Mouse (Mus musculus) heart, embryonic 12.5 days (tissue): ENCODE results near the gene Dcpp1. TPM values are rescaled to one million over a fixed set of nuclear protein-coding genes. Genes with fewer than 3 reads are reported as not detected.
"Not testable (repeated sequence)": the region's sequence is repeated elsewhere in the genome, so short reads cannot be mapped to it uniquely, and the experiment has no call there.

Experiments used
- ATAC-seq: fragments of 200-750 bp; cut with Nextera tagmentation; 2 replicates; pipeline ENCODE4 v1.8.0; 2017; ENCODE audit warnings: moderate TSS enrichment, moderate library complexity; ENCODE audit not compliant: insufficient number of reproducible peaks, low FRiP score
- H3K27ac ChIP-seq: fragments of 300-500 bp; sonication (generic); 2 replicates; pipeline ENCODE4 v1.5.1; 2016; ENCODE audit warnings: mild to moderate bottlenecking, moderate library complexity; ENCODE audit not compliant: poor library complexity, severe bottlenecking
- H3K27me3 ChIP-seq: fragments of 300-500 bp; sonication (generic); replicated peaks from 2 replicates; pipeline ENCODE4 v1.6.1; 2016; ENCODE audit warnings: mild to moderate bottlenecking, moderate library complexity
- H3K36me3 ChIP-seq: fragments of 300-500 bp; sonication (generic); 2 replicates; pipeline ENCODE4 v1.6.1; 2016; ENCODE audit warnings: mild to moderate bottlenecking, moderate library complexity
- H3K4me1 ChIP-seq: fragments of 300-500 bp; sonication (generic); replicated peaks from 2 replicates; pipeline ENCODE4 v1.6.1; 2016; ENCODE audit warnings: mild to moderate bottlenecking
- H3K4me2 ChIP-seq: fragments of 300-500 bp; sonication (generic); 2 replicates; pipeline ENCODE4 v1.6.1; 2016; ENCODE audit warnings: mild to moderate bottlenecking, moderate library complexity
- H3K4me3 ChIP-seq: fragments of 300-500 bp; sonication (generic); 2 replicates; pipeline ENCODE4 v1.5.1; 2016; ENCODE audit warnings: mild to moderate bottlenecking
- H3K9ac ChIP-seq: fragments of 300-500 bp; sonication (generic); 2 replicates; pipeline ENCODE4 v1.6.1; 2016; ENCODE audit warnings: mild to moderate bottlenecking, moderate library complexity
- H3K9me3 ChIP-seq: fragments of 300-500 bp; sonication (generic); replicated peaks from 2 replicates; pipeline ENCODE4 v1.6.1; 2016; ENCODE audit warnings: mild to moderate bottlenecking, moderate library complexity
- WGBS: fragments of 180-500 bp; shearing (Covaris S2); methylation state at CpG from one replicate; pipeline ENCODE4 v1.1.7; 2016; 5-methylcytosine and 5-hydroxymethylcytosine counted together
- polyA plus RNA-seq: library from polyadenylated mRNA; unstranded; fragments of >200 nt; fragmentation: Nextera tagmentation; extraction: Ambion mirVana; gene quantifications from 2 replicates; pipeline ENCODE4 v1.2.1, GENCODE M21; 2016

Gene Dcpp1
- not detected in 2 replicates for polyA plus RNA-seq

GRCm38 (mm10) chr17:23880576-23880975, at the start of gene Dcpp1, which contains the start of gene Dcpp2:
Gene Dcpp1, plus strand, starts transcription at chr17:23880876.
Gene Dcpp2, plus strand, starts transcription at chr17:23880880.
- ATAC-seq = not testable (repeated sequence)

DNA sequence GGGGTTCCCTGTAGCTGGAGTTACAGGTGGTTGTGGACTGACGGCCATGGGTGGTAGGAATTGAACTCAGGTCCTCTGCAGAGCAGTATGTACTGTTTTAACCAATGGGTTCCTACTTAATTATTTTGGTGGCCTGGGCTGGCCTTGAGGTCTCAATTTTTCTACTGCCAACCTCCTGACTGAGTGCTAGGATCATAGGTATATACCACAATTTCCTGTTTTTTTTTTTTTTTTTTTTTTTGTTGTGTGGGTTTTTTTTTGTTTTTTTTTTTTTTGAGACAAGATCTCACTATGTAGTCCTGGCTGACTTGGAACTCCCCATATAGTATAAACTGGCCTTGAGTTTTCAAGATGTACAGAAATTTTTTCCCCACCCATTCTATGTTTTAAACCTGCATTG, 49.5 kb upstream of the Dcpp1 start:
- H3K9ac ChIP-seq = no peak overlapping the region
- H3K4me1 ChIP-seq = peaks cover 11% of the 10 kb centered on the region
- no peak overlapping the region for H3K27ac ChIP-seq
- H3K27me3 ChIP-seq = peaks cover 56% of the 10 kb centered on the region
- 97% methylated on average over 1 of the region's 1 CpGs for WGBS
- H3K9me3 ChIP-seq = no peaks in the 10 kb centered on the region
- H3K4me3 ChIP-seq = no peak overlapping the region
- peaks cover 11% of the 10 kb centered on the region for H3K36me3 ChIP-seq
- H3K4me2 ChIP-seq = no peak overlapping the region
- ATAC-seq = no peak

More at GRCm38 (mm10) chr17:23880576-23880975, at the start of gene Dcpp1, which contains the start of gene Dcpp2:
- not testable (repeated sequence) for H3K9me3 ChIP-seq, H3K9ac ChIP-seq, H3K4me2 ChIP-seq, H3K27ac ChIP-seq, H3K27me3 ChIP-seq, H3K36me3 ChIP-seq, H3K4me1 ChIP-seq, H3K4me3 ChIP-seq
- 50% methylated on average over 4 of the region's 4 CpGs for WGBS

DNA sequence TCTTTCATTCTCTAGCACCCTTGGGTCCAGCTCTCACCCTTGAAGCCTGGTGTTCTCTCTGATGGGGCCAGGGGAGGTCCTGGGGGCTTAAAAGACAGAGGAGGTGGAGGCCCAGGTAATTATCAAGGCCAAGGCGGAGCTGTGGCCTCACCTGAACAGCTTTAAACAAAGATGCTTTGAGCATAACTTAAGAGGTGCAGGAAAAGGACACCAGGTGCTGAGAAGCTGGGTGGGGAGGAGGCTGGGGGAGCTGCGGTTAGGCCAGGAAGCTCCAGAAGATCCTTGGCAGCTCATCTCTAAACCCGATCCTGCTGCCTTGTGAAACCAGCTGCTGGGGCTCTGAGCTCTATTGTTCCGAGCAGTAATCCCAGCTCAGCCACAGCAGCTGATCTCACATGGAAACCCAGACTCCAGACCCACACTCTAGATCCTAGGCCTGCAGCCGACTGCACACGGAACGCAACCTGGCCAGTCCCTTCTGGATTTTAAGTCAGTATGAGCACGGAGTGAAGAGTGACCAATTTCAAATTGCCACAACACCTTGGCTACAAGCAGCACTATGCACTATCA, 44.6 kb upstream of the Dcpp1 start, which contains the start of gene Prss33:
Prss33 (minus strand) TSS at position 51 of the 570 bp plus-strand sequence.
- 74% methylated on average over 8 of the region's 8 CpGs for WGBS
- peaks cover 55% of the 10 kb centered on the region for H3K27me3 ChIP-seq
- no peak within 1 kb of the TSS for H3K4me3 ChIP-seq
- no peaks in the 10 kb centered on the region for H3K4me1 ChIP-seq
- no peak within 1 kb of the TSS for H3K27ac ChIP-seq
- H3K9ac ChIP-seq = no peak within 1 kb of the TSS
- no peak for ATAC-seq
- no peaks in the 10 kb centered on the region for H3K36me3 ChIP-seq
- H3K4me2 ChIP-seq = no peak within 1 kb of the TSS
- H3K9me3 ChIP-seq = no peaks in the 10 kb centered on the region

DNA sequence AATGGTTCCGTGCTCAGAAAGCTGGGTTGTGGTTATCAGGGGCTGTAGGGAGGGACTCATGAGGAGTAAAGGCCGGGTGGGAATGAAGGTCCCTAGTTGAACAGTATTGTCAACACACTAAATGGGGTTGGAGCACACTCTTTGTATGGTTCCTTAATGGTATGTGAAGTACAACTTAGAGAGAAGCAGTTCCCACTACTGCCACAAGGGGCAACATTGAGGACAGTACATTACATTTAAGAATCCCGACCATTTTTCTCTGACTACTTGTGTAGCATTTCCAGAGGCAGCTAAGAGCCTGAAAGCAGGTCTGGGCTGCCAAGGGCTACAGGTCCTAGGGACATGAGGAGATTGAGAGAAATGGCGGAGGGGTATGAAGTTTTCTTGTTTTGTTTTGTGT, 39.5 kb upstream of the Dcpp1 start:
- no peak for ATAC-seq
- Histone ChIP-seq H3K4me1 (0 out of 2 replicates have a peak, but pooled peaks cover 7% of the 10 kb centered on the region), H3K4me3 (no peak overlapping the region), H3K9me3 (no peaks in the 10 kb centered on the region), H3K4me2 (no peak overlapping the region), H3K27ac (no peak overlapping the region), H3K27me3 (peaks cover 18% of the 10 kb centered on the region), H3K36me3 (no peaks in the 10 kb centered on the region), H3K9ac (no peak overlapping the region)
- 34% methylated on average over 4 of the region's 4 CpGs for WGBS

DNA sequence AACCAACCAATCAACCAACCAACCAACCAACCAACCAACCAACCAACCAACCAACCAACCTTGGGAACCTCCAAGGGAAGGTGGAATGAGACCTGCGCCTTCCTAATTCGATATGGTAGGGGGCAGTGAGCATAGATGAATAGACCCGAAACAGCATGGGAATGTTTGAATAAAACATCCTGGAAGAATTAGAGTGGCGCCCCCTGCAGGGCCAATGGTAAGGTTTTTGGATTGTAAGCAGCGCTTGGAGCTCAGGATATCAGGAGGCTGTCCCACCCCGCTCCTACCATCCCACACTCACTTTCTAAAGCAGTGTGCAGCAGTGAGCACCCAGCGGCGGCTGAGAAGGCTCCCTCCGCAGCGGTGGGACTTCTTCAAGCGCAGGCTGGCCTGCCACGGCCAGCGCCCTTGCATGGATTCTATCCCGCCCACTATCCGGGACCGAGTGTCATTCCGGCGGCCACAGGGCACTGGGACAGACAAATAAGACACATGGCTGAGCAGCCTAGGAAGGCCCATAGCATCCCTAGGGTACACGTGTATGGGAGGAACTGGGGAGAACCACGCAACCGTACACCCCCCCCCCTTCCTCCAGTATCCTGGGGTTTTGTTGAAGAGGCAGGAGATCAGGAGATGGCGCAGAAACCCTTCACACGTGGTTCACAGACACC, 37.4 kb upstream of the Dcpp1 start:
- 0 out of 2 replicates have a peak, but pooled peaks have one; percentile 33 for ATAC-seq
- Histone ChIP-seq H3K9me3 (no peaks in the 10 kb centered on the region), H3K36me3 (no peaks in the 10 kb centered on the region), H3K4me3 (no peak overlapping the region), H3K27ac (no peak overlapping the region), H3K4me2 (peak overlapping the region; percentile 49), H3K4me1 (0 out of 2 replicates have a peak, but pooled peaks cover 7% of the 10 kb centered on the region), H3K9ac (no peak overlapping the region), H3K27me3 (peaks cover 10% of the 10 kb centered on the region; the same call in 1 of the 2 replicates)
- WGBS = 43% methylated on average over 23 of the region's 23 CpGs

- peak; percentile 52; the same call in 1 of the 2 replicates for ATAC-seq
- Histone ChIP-seq H3K9me3 (no peaks in the 10 kb centered on the region), H3K27me3 (peaks cover 10% of the 10 kb centered on the region; the same call in 1 of the 2 replicates), H3K4me2 (peak within 1 kb of the TSS; percentile 49), H3K9ac (no peak within 1 kb of the TSS), H3K27ac (no peak within 1 kb of the TSS), H3K36me3 (no peaks in the 10 kb centered on the region), H3K4me1 (0 out of 2 replicates have a peak, but pooled peaks cover 7% of the 10 kb centered on the region), H3K4me3 (no peak within 1 kb of the TSS)
- 8% methylated on average over 19 of the region's 19 CpGs for WGBS
These were observed 36.8 kb upstream of the Dcpp1 start, which contains the start of the genes Prss32 and Prss41 for GRCm38 (mm10) chr17:23843812-23844273. Gene Prss32, plus strand, starts transcription at chr17:23843855. Gene Prss41, minus strand, starts transcription at chr17:23844172.

- Histone ChIP-seq H3K4me2 (no peak overlapping the region), H3K9ac (no peak overlapping the region), H3K27me3 (no peaks in the 10 kb centered on the region; the same call in 1 of the 2 replicates), H3K36me3 (no peaks in the 10 kb centered on the region), H3K4me3 (no peak overlapping the region), H3K9me3 (0 out of 2 replicates have a peak, but pooled peaks cover 3% of the 10 kb centered on the region), H3K27ac (no peak overlapping the region), H3K4me1 (peaks cover 9% of the 10 kb centered on the region)
- ATAC-seq = no peak
- 62% methylated on average over 2 of the region's 2 CpGs for WGBS
These were observed 30.6 kb upstream of the Dcpp1 start for GRCm38 (mm10) chr17:23850028-23850427.

DNA sequence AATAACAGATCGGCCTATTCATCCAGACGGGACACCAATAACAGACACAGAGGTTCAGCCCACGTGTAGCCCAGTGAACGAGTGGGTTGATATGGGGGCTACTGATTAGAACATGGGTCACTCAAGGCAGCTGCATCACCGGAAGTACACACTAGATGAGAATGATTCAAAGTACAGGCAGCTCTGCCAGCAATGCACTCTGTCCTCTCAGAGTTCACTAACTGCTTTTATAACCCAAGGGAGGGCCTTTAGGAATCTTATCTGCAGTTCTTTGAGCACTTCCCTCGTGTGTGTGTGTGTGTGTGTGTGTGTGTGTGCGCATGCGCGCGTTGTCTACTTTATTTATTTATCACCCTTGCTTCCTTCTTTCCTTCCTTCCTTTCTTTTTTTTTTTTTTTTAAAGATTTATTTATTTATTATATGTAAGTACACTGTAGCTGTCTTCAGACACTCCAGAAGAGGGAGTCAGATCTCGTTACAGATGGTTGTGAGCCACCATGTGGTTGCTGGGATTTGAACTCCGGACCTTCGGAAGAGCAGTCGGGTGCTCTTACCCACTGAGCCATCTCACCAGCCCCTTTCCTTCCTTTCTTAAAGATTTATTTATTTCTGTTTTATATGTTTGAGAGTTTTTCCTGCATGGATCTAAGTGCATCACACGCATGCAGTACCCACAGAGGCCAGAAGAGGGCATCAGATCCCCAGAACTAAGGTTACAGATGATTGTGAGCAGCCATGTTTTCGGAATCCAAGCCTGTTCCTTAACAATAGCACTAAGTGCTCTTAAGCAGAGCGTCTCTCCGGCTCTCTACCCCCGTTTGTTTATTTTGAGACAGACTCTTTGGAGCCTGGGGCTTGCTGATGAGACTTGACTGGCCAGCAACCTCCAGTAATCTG, 29.6 kb upstream of the Dcpp1 start:
- H3K9ac ChIP-seq = no peak overlapping the region
- 46% methylated on average over 18 of the region's 19 CpGs for WGBS
- ATAC-seq = no peak
- H3K4me1 ChIP-seq = peaks cover 9% of the 10 kb centered on the region
- no peaks in the 10 kb centered on the region; the same call in 1 of the 2 replicates for H3K27me3 ChIP-seq
- no peak overlapping the region for H3K4me3 ChIP-seq
- H3K4me2 ChIP-seq = no peak overlapping the region
- H3K9me3 ChIP-seq = 0 out of 2 replicates have a peak, but pooled peaks cover 3% of the 10 kb centered on the region
- no peaks in the 10 kb centered on the region for H3K36me3 ChIP-seq
- H3K27ac ChIP-seq = no peak overlapping the region

- Histone ChIP-seq H3K27ac (no peak overlapping the region), H3K9ac (no peak overlapping the region), H3K9me3 (0 out of 2 replicates have a peak, but pooled peaks cover 3% of the 10 kb centered on the region), H3K27me3 (no peaks in the 10 kb centered on the region; the same call in 1 of the 2 replicates), H3K4me1 (peaks cover 9% of the 10 kb centered on the region), H3K4me3 (no peak overlapping the region), H3K4me2 (no peak overlapping the region), H3K36me3 (no peaks in the 10 kb centered on the region)
- ATAC-seq = no peak; the same call in 1 of the 2 replicates
- WGBS = 39% methylated on average over 5 of the region's 5 CpGs
These were observed 27.4 kb upstream of the Dcpp1 start for GRCm38 (mm10) chr17:23853292-23853691.

DNA sequence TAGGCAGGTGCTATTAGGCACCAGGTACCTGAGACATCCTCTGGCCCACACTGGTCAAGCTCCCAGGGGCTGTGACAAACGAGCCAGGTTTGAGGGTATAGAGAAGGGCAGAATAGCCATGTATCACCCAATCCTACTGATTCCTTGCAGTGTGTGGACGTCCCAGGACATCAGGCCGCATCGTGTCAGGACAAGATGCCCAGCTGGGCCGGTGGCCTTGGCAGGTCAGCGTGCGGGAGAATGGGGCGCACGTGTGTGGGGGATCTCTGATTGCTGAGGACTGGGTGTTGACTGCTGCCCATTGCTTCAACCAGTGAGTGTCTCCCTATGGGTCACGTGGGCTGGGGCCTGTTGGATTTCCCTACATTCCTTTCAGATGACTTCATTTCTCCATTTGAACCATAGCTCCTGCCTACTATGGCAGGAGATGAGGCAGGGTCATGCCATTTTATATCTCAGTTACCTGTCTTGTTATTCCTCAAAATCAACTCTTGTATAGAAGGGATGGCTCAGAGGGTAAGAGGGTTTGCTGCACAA, 26.4 kb upstream of the Dcpp1 start:
- Histone ChIP-seq H3K4me3 (no peak overlapping the region), H3K9me3 (0 out of 2 replicates have a peak, but pooled peaks cover 3% of the 10 kb centered on the region), H3K36me3 (no peaks in the 10 kb centered on the region), H3K4me1 (peaks cover 9% of the 10 kb centered on the region), H3K27ac (no peak overlapping the region), H3K27me3 (peaks cover under 1% of the 10 kb centered on the region; the same call in 1 of the 2 replicates), H3K9ac (no peak overlapping the region), H3K4me2 (no peak overlapping the region)
- 0 out of 2 replicates have a peak, but pooled peaks have one; percentile 13 for ATAC-seq
- WGBS = 70% methylated on average over 10 of the region's 10 CpGs
